Mouse (Mus musculus) heart, postnatal 0 days (tissue): Measurements from ENCODE around the gene Atp12a. TPM values are rescaled to one million over a fixed set of nuclear protein-coding genes. Genes with fewer than 3 reads are reported as not detected.

ENCODE experiments used
- ATAC-seq: fragments of 200-750 bp; cut with Nextera tagmentation; 2 replicates; pipeline ENCODE4 v1.8.0; 2017; ENCODE audit warnings: low read depth, moderate number of reproducible peaks, moderate library complexity; ENCODE audit not compliant: insufficient read depth
- DNase-seq: peaks from one replicate; pipeline ENCODE4 v3.0.0-alpha.2; 2016; ENCODE audit warnings: low spot score
- H3K27ac ChIP-seq: fragments of 300-500 bp; sonication (generic); 2 replicates; pipeline ENCODE4 v1.5.1; 2014; ENCODE audit warnings: low read depth, mild to moderate bottlenecking
- H3K27me3 ChIP-seq: fragments of 300-500 bp; sonication (generic); 2 replicates; pipeline ENCODE4 v1.6.1; 2014; ENCODE audit warnings: low read length, mixed read lengths; ENCODE audit not compliant: control insufficient read depth, insufficient read depth
- H3K36me3 ChIP-seq: fragments of 300-500 bp; sonication (generic); replicated peaks from 2 replicates; pipeline ENCODE4 v1.6.1; 2014; ENCODE audit warnings: low read length, mixed read lengths; ENCODE audit not compliant: control insufficient read depth, insufficient read depth
- H3K4me1 ChIP-seq: fragments of 300-500 bp; sonication (generic); 2 replicates; pipeline ENCODE4 v1.6.1; 2014; ENCODE audit warnings: antibody characterized with exemption; ENCODE audit not compliant: control insufficient read depth, insufficient read depth
- H3K4me2 ChIP-seq: fragments of 300-500 bp; sonication (generic); 2 replicates; pipeline ENCODE4 v1.6.1; 2014; ENCODE audit warnings: low read depth, mild to moderate bottlenecking, low read length, moderate library complexity
- H3K4me3 ChIP-seq: fragments of 300-500 bp; sonication (generic); 2 replicates; pipeline ENCODE4 v1.5.1; 2014; ENCODE audit warnings: low read depth, low read length
- H3K9ac ChIP-seq: fragments of 300-500 bp; sonication (generic); replicated peaks from 2 replicates; pipeline ENCODE4 v1.6.1; 2014; ENCODE audit warnings: low read depth, low read length, mixed read lengths
- H3K9me3 ChIP-seq: fragments of 300-500 bp; sonication (generic); replicated peaks from 2 replicates; pipeline ENCODE4 v1.6.1; 2016; ENCODE audit warnings: low read length; ENCODE audit not compliant: control insufficient read depth
- CTCF ChIP-seq: IDR thresholded peaks from 2 replicates; pipeline ENCODE4 v1.5.1; 2016; ENCODE audit warnings: antibody characterized with exemption, control low read depth, low read depth
- EP300 ChIP-seq: IDR thresholded peaks from 2 replicates; pipeline ENCODE4 v1.6.1; 2016; ENCODE audit warnings: antibody characterized with exemption, low read depth
- WGBS: fragments of 180-500 bp; shearing (Covaris S2); extraction: QIAGEN DNeasy Blood & Tissue Kit; methylation state at CpG from one replicate; pipeline ENCODE4 v1.1.7; 2014; 5-methylcytosine and 5-hydroxymethylcytosine counted together
- polyA plus RNA-seq: library from polyadenylated mRNA; unstranded; fragments of >200 nt; fragmentation: Nextera tagmentation; extraction: Ambion mirVana; gene quantifications from 2 replicates; pipeline ENCODE4 v1.2.1, GENCODE M21; 2015
- total RNA-seq: library from RNA; depleted of rRNA; stranded (reverse); fragments of >200 nt; gene quantifications from 2 replicates; pipeline ENCODE4 v1.2.3, GENCODE M21; 2014; ENCODE audit warnings: low replicate concordance; rRNA removed

Gene Atp12a
- not detected in 2 replicates for total RNA-seq
- polyA plus RNA-seq: not detected in 2 replicates

- Histone ChIP-seq H3K4me1 (0 out of 2 replicates have a peak, but pooled peaks cover 7% of the 10 kb centered on the region), H3K9me3 (no peaks in the 10 kb centered on the region), H3K27ac (no peak within 1 kb of the TSS), H3K27me3 (peaks cover 50% of the 10 kb centered on the region), H3K4me3 (peak within 1 kb of the TSS; percentile 38), H3K4me2 (peak within 1 kb of the TSS; percentile 49), H3K9ac (no peak within 1 kb of the TSS), H3K36me3 (no peaks in the 10 kb centered on the region)
- TF ChIP-seq CTCF (no peak), EP300 (no peak)
- DNase-seq (no peak), ATAC-seq (no peak)
- 2% methylated on average over 48 of the region's 48 CpGs for WGBS
Observed at GRCm38 (mm10) chr14:56364711-56365237, at the start of gene Atp12a. TSS of gene Atp12a (plus strand) at chr14:56365068.

GRCm38 (mm10) chr14:56315519-56315918 is 49.3 kb upstream of the Atp12a start:
- H3K36me3 ChIP-seq: no peaks in the 10 kb centered on the region
- H3K4me3 ChIP-seq: no peak overlapping the region
- ATAC-seq: no peak
- no peak overlapping the region for H3K9ac ChIP-seq
- H3K4me2 ChIP-seq: no peak overlapping the region
- DNase-seq: no peak
- no peaks in the 10 kb centered on the region for H3K4me1 ChIP-seq
- no peak overlapping the region for H3K27ac ChIP-seq
- TF ChIP-seq EP300: no peak
- no peak for TF ChIP-seq CTCF
- H3K9me3 ChIP-seq: no peaks in the 10 kb centered on the region
- 29% methylated on average over 7 of the region's 7 CpGs for WGBS
- H3K27me3 ChIP-seq: no peaks in the 10 kb centered on the region

- TF ChIP-seq EP300 (no peak), CTCF (no peak)
- WGBS: 79% methylated on average over 4 of the region's 4 CpGs
- Histone ChIP-seq H3K27ac (no peak overlapping the region), H3K9me3 (no peaks in the 10 kb centered on the region), H3K4me2 (no peak overlapping the region), H3K36me3 (no peaks in the 10 kb centered on the region), H3K4me3 (no peak overlapping the region), H3K9ac (no peak overlapping the region), H3K4me1 (no peaks in the 10 kb centered on the region), H3K27me3 (no peaks in the 10 kb centered on the region)
- ATAC-seq (no peak), DNase-seq (no peak)
Observed at GRCm38 (mm10) chr14:56316333-56316732, 48.5 kb upstream of the Atp12a start.

GRCm38 (mm10) chr14:56322982-56323381 is 41.9 kb upstream of the Atp12a start:
- H3K9ac ChIP-seq: no peak overlapping the region
- DNase-seq: no peak
- TF ChIP-seq EP300 (no peak), CTCF (no peak)
- H3K27me3 ChIP-seq: no peaks in the 10 kb centered on the region
- ATAC-seq: no peak
- H3K27ac ChIP-seq: no peak overlapping the region
- WGBS: 66% methylated on average over 1 of the region's 1 CpGs
- H3K4me3 ChIP-seq: no peak overlapping the region
- no peaks in the 10 kb centered on the region for H3K4me1 ChIP-seq
- no peaks in the 10 kb centered on the region for H3K9me3 ChIP-seq
- no peak overlapping the region for H3K4me2 ChIP-seq
- H3K36me3 ChIP-seq: no peaks in the 10 kb centered on the region

DNA sequence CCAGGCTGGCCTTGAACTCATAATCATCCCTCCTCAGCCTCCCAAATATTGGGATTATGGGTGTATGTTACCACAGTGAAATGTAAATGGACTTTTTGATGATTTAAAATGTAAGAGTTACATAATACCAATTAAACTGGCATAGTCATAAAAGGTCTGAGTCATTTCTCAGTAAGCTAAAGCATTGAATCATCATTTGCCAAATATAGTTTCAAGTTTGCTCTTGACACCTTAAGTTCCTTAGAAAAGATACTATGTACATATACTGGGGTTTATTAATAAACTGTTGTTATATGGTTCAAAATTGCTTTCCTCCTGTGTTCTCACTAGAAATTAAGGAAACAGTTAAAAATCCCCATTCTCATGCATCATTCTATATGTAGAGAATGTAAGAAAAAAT is 39.8 kb upstream of the Atp12a start:
- H3K9ac ChIP-seq: no peak overlapping the region
- TF ChIP-seq CTCF: no peak
- TF ChIP-seq EP300: no peak
- ATAC-seq (no peak), DNase-seq (no peak)
- H3K36me3 ChIP-seq: no peaks in the 10 kb centered on the region
- H3K27me3 ChIP-seq: no peaks in the 10 kb centered on the region
- no peaks in the 10 kb centered on the region for H3K4me1 ChIP-seq
- H3K9me3 ChIP-seq: no peaks in the 10 kb centered on the region
- H3K4me2 ChIP-seq: no peak overlapping the region
- no peak overlapping the region for H3K4me3 ChIP-seq
- no peak overlapping the region for H3K27ac ChIP-seq

GRCm38 (mm10) chr14:56333700-56334099 is 31.2 kb upstream of the Atp12a start:
- Histone ChIP-seq H3K4me1 (no peaks in the 10 kb centered on the region), H3K9ac (no peak overlapping the region), H3K4me2 (no peak overlapping the region), H3K27ac (no peak overlapping the region), H3K36me3 (no peaks in the 10 kb centered on the region), H3K9me3 (no peaks in the 10 kb centered on the region), H3K27me3 (no peaks in the 10 kb centered on the region), H3K4me3 (no peak overlapping the region)
- no peak for DNase-seq
- no peak for TF ChIP-seq CTCF
- TF ChIP-seq EP300: no peak
- no peak for ATAC-seq
